Mouse (Mus musculus) adrenal gland, postnatal 4 days (tissue): ENCODE data around the gene Zcchc17. TPM values are rescaled to one million over a fixed set of nuclear protein-coding genes. Genes with fewer than 3 reads are reported as not detected.

ENCODE experiments used
- DNase-seq, 2 experiments: peaks; one replicate each; pipeline ENCODE4 v3.0.0; 2021 to 2022; ENCODE audit warnings: low spot score in 2 of 2, mixed read lengths in 2 of 2
- long read RNA-seq, 2 experiments: library from polyadenylated mRNA; stranded (forward); transcript quantifications; one replicate each; pipeline ENCODE4 v2.0.0; 2021
- total RNA-seq, 2 experiments: library from RNA; stranded (reverse); gene quantifications; 2 replicates each; pipeline ENCODE4 v1.2.3; 2021

Zcchc17 gene
- total RNA-seq = 10 to 100 TPM; 32.3 to 34.9 TPM
- long read RNA-seq, experiment 1, transcript Zcchc17-202 (8 exons, 2,113 nt) = major isoform, 47 of 66 reads
- long read RNA-seq, experiment 1, partial matches to known transcripts = 5 of 66 reads
- long read RNA-seq, experiment 1, other reads (novel, unspliced or antisense) = 14 of 66 reads
- long read RNA-seq, experiment 2, transcript Zcchc17-202 (8 exons, 2,113 nt) = major isoform, 50 of 69 reads
- long read RNA-seq, experiment 2, partial matches to known transcripts = 6 of 69 reads
- long read RNA-seq, experiment 2, other reads (novel, unspliced or antisense) = 13 of 69 reads

DNA sequence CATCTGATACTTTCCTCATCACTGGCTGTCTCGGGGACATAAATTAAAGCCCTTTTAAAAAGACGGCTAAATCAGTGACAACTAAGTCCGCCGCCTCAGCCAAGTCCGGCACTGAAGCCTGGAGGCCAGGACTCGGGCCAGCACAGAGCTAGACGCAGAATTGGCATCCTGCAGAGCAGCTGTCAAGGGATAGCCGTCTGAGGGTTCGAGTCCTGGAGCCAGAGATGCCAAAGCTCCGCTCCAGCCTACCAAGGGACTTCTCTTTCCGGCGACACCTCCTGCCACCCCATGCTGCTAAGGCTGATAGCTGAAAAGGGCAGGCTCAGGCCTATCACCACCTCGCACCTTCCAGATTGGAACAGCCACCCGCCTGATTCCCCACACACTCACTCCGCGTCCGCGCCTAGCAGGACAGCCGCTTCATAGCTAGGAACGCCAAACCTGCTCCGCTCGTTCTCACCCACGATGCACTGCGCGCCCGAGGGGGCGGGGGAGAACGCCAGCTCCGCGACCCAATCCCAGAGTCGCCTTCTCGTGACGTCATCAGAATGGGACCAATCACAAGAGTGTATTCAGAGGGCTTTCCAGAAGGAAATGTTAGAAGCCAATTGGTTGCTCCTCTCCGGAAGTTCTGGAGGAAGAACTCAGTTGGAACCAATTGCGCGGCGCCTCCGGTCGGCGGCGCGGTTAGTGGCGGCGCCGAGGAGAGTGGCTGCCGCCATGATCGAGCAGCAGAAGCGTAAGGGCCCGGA is at the start of gene Zcchc17, which contains the start of gene Snrnp40:
Zcchc17 (minus strand) TSS at position 458 of the 752 bp plus-strand sequence.
Snrnp40 (plus strand) TSS at position 647 of the 752 bp plus-strand sequence.
- DNase-seq = peak; percentile 97 to 99

DNA sequence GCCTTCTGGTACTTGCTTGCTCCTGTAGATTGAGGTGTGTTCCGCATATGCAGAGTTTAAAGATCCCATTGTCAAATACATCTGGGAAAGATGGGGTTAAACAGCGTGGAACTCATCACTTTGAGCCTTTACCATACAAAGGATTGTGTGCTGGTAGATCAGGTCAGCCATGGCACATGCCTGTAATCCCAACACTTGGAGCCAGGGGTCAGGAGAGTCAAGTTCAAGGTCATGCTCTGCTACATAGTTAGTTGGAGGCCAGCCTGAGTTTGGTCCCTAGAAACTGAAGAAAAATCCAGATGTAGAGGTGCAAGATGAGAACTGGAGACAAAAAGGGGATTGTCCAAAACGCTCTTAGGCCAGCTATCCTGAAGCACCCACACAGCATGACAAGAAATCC is 31.5 kb upstream of the Zcchc17 start:
- no peak for DNase-seq

DNA sequence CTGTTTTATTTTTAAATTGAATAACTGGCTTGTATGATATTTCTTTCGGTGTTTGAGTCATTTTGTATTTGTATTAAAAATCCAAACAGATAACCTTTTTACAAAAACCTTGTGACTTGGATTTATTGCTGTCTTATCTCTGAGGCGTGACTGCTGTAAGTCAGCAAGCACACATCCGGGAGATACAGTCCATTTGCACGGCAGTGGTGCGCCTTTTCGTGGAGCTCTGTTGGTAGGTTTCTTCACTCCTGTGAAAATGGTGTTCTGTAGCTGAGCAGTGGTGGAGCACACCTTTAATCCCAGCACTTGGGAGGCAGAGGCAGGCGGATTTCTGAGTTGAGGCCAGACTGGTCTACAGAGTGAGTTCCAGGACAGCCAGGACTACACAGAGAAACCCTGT is 30.2 kb upstream of the Zcchc17 start:
- DNase-seq = no peak

DNA sequence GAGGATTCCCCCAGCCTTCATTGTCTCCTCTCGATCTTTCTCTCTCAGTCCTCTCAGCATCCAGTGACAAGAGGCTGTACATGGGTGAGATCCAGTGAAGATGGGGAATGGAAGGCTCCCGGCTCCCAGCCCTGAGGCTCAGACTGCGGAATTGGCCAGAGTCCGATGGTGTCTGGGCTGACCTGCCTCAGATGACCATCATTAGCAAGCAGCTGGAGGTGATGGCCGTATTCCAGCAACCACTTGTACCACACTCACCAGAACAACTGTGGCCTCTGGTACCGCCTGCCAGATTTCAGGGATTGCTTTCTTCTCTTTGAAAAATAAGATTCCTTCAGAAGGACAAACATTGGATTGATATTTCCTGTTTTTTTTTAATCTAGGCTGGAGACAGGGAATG is 29.8 kb upstream of the Zcchc17 start:
- DNase-seq = peak in 1 of 2 experiments; percentile 5

DNA sequence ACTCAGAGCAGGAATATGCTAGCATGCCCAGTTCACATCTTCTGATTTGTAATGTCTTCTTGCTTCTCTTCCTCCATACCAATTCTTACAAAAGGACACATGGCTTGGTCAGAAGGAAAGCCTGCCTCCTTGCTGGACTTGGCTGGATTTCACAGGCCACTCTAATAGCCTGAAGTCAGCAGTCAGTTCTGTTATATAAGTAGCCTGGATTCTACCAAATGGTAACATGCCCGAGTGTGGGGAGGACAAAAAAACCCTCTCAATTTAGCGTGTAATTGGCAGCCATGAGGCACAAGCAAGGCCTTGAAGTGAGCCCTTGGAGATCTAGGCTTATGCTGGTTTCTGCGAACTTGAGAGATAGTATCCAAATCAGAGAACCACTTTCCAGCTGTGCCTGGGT is 27.5 kb upstream of the Zcchc17 start:
- DNase-seq = no peak

DNA sequence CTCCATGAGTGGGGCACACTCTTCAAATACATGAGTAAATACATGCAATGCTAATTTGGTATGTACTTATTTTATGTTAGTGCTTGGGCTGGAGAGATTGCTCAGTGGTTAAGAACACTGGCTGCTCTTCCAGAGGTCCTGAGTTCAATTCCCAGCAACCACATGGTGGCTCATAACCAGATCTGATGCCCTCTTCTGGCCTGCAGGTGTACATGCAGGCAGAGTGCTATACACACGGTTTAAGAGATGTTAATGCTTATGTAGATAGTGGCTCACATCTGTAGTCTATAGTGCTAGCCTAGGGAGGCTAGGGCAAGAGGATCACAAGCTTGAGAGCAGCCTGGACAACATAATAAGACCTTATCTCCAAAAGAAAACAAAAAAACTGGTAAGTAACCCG is 20.7 kb upstream of the Zcchc17 start:
- DNase-seq = no peak

DNA sequence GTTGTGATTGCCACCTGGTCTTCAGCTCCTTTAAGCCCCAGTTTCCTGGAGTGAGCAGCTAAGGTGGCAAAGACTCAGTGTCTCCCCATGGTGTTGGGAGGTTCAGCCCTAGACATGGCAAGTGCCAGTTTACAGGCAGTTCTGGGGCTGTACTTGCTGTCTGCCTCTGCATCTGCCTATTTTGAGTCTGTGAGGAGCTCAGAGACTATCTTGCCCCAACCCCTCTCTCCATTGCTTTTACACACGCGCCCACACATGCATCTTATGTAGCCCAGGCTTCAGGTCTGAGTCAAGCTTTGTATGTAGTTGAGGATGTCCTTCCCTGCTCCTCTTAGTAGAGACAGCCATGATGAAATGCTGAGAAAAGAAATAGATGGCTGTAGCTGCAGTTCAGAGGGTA is 19.4 kb upstream of the Zcchc17 start:
- no peak for DNase-seq

DNA sequence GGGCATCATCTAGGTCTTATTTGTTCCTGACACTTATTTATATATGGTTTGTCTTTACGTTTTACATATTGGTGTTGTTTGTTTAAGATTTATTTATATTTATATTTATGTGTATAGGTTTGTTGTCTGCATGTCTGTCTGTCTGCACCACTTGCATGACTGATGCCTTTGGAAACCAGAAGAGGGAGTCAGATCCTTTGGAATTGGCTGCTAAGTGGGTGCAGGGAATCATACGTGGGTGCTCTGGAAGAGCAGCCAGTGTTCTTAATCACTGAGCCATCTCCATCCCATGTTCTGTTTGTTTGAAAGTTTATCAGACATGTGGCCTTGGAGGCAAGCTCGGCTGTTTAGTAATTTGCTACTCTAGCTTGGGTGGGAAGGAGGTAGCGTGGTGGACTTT is 17.8 kb upstream of the Zcchc17 start:
- no peak for DNase-seq

DNA sequence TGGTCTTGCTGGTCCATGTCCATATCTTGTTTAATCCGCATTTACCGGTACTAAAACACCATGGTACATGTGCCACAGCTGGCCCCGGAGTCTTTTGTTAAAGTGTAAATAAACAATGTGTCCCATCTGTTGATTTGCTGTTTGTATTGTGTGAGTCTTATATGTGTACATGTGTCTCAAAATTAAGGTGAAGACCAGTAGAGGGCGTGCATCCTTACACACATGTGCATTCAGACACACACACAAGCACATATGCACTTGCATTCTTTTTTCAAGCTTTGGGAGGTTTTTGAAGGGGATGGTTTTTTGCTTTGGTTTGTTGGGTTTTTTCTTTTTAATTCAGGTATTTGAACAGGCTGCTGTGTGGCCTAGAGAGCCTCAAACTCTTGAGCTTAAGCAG is 16.9 kb upstream of the Zcchc17 start:
- no peak for DNase-seq

DNA sequence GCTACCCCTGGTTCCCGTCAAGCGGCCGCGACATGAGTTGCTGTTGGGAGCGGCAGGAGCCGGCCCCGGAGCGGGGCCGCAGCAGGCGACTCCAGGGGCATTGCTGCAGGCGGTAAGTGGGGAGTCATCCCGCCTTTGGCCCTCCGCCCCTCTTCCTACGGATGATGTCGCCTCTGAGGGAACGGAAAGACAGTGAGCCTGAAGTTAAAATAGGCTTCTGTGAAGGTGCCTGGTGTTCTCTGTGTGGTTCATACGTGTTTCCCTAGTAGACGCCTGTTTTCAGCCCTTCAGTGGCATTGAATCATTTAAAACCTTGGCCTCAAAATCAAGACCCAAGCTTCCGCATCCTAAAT is 471 bp upstream of the Zcchc17 start:
- DNase-seq = no peak

DNA sequence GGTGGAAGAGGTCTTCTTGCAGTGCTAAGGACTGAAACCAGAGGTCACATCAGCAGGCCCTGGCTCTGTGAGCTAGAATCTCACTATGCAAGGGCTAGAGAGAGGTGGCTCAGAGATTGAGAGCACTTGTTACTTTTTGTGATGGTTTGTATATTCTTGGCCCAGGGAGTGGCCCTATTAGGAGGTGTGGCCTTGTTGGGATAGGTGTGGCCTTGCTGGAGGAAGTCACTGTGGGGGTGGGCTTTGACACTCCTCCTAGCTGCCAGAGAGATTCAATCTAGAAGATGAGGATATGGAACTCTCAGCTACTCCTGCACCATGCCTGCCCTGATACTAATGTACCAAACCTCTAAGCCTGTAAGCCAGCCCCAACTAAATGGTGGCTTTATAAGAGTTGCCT is 1.8 kb downstream of the Zcchc17 start:
- no peak for DNase-seq

DNA sequence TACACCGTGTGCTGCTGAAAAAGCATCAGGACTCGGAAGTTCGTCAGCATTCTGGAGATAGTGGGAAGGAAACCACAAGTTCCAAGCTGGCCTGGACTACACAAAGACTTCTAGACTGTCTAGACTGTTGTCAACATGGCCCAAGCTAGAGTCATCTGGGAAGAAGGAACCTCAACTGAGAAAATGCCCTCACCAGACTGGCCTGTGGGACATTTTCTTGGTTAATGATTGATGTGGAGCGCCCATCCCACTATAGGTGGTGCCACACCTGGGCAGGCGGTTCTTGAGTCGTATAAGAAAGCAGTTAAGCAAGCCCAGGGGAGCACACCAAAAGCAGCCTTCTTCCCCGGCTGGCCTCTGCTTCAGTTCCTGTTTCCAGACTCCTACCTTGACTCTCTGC is 7.2 kb downstream of the Zcchc17 start:
- no peak for DNase-seq

DNA sequence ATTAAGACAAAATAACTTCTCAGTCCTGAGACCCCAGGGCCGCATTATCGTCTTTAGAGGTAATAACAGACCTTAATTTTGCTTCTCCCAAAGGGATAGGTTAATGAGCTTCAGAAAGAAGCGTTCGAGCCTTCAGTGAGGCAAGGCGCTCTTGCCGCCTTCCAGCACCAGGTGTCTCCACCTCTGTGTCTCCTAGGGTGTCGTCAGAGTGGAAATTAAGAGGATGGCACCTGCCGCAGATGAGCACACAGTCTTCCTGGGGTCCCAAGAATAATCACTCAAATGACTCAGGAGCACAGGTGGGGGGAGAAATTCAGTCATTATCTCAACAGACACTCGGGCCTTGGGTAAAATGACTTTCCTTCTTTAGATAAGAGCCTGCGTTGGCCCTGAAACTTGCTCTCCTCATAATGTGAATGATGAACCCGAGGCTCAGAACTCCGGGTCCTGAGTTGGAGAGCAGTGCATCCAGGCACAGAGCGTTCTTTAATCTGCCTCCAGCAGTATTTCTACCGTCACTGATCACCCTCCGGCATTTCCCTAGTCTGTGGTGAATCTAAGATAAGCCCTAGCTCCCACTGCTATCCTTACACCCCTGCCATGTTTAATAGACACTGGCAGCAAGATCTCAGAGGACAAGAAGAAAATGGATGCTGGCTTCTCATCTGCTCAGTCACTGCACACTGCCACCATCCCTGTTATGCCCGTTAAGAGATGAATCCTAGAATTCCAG is 8.9 kb downstream of the Zcchc17 start:
- no peak for DNase-seq

DNA sequence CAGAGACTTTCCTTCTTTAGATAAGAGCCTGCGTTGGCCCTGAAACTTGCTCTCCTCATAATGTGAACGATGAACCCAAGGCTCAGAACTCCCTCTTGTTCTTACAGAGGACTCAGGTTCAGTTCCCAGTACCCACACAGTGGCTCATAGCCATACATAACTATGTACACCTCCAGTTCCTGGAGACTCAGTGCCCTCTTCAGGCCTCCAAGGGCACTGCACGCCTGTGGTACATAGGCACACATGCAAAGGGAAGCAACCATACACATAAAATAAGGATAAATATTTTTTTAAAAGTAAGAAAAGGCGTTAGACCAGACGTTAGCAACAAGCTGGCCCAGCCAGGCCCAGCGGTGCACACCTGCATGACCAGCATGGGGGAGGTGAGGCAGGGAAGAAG is 10.1 kb downstream of the Zcchc17 start:
- no peak for DNase-seq

DNA sequence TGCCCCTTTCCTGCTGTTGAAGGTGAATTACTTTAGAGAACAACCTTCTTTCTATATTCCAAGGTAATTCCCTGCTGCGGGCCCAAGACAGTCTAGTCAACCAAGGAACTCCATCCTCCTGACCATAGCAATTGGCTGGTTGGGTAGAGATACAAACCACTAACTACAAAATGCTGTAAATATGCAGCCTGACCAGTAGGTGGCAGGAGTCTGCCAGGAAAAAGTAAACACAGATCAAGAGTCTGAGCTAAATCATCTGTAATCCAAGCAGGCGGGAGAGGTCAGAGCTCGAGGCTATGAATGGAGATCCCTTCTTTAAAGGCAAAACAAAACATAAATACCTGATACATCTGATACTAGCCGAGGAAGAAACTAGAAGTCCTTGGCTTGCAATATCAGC is 18.1 kb downstream of the Zcchc17 start:
- DNase-seq = peak in 1 of 2 experiments; percentile 19

DNA sequence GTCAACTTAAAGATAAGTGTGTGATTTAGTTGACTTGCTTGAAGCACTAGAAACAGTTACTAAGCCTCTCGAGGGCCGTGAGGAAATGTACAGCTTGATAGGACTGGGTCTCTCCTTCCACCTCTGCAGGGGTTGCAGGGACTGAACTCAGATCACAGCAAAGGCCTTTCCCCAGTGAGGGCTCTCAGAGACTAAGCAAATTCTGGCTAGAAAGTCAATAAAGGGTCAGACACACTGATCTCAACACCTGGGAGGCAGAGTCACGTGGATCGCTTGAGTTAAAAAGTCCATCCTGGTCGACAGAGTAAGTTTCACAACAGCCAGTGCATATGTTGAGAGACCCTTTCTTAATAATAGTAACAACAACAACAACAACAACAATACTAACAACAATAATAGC is 23.9 kb downstream of the Zcchc17 start:
- no peak for DNase-seq

DNA sequence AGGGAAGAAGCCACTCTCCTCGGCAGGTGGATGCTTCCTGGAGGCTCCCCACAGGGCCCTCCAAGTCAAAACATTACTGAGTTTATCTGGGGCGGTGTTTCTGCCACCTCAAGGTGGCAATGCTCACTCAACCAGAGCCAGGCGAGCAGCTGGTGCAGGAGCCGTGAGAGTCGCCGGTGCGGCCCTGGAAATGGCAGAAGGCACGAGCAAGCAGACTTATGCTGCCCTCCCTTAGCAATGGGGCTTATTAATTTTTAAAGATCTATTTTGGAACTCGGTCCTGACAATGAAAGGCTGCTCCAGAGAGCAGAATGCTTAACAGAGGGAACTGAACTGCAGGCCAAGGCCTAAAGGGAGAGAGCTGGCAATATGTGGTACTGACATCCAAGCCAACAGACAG is 32.4 kb downstream of the Zcchc17 start:
- DNase-seq = no peak

DNA sequence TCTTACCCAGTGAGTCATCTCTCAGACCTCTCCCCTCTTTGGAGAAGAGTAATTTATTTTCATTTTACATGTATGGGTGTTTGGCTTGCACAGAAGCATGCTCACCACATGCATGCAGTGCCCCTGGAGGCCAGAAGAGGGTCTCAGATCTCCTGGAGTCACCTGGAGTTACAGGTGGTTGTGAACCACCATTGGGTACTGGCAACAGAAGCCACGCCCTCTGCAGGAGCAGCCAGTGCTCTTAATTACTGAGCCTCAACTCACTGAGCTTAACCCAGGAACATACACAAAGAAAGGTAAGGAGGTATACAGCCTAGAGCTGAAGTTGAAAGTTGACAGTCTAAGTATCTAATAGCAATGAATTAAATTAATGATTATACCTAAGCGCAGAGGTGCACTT is 34.3 kb downstream of the Zcchc17 start:
- DNase-seq = no peak

DNA sequence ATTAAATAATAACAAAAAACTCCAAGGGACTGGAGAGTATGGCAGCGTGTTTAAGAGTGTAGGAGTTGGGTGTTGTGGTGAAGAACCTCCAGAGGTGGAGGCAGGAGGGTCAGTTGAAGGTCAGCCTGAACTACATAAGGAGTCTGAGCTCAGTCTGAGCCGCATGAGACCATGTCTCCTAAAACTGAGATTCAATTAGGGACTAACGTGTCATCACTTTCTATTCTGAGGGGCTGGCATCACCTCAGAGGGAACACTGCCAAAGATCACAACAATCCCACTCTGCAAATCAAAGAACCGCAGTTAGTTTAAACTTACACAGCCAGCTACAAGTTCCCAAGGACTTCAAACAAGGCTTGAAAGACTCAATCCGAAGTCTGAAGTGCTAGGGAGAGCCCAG is 36.1 kb downstream of the Zcchc17 start:
- DNase-seq = no peak

DNA sequence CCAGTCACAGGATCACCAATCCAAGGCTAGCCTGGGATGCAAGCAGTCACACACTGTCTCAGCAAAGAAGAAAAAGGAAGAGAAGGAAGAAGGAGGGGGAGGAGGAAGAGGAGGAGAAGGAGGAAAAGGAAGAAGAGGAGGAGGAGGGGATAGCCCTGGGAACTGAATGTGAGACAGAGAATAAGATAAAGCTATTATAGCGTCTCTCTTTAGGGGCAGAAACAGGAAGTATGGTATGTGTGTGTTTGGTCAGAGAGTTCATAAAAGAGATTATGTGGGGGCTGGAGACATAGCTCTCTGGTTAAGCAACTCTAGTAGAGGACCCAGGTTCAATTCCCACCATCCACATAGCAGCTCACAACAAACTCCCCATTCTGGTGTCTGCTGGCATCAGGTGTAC is 36.6 kb downstream of the Zcchc17 start:
- no peak for DNase-seq

DNA sequence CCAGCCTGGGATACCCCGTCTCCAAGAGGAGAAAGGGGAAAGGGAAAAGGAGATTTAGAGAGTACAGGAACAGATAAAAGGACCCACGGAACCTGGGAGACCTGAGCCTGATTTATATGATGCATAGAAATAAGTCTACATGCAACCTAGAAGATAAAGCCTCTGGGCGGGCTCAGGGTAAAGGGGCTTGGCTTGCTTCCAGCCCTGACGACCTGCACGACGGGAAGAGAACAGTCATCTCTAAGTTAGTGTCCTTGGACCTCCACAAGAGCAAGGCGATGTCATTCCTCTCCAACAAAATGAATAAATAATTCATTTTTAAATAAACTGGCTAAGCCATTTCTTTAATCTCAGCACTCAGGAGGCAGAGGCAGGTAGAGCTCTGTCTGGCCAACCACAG is 37.2 kb downstream of the Zcchc17 start:
- no peak for DNase-seq

DNA sequence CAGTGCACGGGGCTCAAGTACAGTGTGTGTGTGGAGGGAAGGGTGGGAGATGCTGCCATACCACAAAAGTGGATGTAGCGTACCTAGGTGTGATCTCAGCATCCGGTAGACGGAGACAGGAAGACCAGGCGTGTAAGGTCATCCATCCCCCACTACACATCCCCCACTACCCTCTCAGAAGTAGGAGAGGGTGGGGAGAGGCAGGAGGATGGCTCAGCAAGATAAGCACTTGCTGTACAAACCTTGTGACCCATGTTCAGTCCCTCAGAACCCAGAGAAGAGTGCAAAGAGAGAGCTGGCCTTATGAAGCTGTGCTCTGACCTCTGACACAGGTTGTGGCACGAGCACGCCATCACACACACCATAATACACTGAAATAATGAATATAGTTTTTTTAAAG is 38.1 kb downstream of the Zcchc17 start:
- DNase-seq = no peak
